Mouse (Mus musculus) fat pad, adult 2 months (tissue): ENCODE results near the gene Pbld1.

Experiments used
- DNase-seq: peaks from one replicate; pipeline ENCODE4 v3.0.0-alpha.2; 2011; ENCODE audit warnings: low read depth, low spot score; ENCODE audit errors: extremely low read depth

The Pbld1 gene

DNA sequence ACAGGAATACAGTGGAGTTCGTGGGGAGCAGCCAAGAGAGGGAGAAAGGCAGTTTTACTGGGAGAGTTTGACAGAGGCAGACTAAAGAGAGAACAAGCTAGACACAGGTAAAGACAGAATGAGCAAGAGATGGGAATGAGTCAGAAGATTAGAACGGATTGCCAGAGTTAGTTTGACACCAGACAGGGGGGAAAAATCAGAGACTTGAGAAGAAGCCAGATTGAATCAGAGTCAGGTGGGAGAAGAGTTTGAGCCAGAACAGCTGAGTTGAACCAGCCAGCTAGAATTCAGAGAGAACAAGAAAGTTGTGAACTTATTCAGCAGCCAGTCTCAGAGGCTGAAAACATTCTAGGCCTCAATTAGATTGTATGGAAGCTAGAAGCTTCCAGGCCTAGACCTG lies at the start of gene Pbld1:
Gene Pbld1 (plus strand): TSS at position 301 of the 400 bp plus-strand sequence.
- DNase-seq: no peak

DNA sequence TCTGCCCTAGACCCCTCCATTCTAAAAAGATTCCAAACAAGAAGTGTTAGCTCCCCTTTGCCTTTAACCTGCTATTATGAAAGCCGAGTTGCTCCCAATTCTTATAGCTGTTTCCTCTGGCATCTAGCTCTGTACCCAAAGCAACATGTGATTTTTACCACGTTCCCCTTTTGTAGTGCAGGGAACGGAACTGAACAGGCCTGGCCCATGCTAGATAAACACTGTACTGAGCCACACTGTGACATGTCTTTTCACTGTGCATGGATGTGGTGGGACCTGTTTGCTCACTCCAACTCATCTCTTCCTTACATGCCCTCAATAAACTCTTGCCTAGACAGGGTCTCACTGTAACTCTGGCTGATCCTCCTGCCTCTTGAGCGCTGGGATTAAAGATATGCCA lies 49.7 kb upstream of the Pbld1 start:
- DNase-seq: no peak

DNA sequence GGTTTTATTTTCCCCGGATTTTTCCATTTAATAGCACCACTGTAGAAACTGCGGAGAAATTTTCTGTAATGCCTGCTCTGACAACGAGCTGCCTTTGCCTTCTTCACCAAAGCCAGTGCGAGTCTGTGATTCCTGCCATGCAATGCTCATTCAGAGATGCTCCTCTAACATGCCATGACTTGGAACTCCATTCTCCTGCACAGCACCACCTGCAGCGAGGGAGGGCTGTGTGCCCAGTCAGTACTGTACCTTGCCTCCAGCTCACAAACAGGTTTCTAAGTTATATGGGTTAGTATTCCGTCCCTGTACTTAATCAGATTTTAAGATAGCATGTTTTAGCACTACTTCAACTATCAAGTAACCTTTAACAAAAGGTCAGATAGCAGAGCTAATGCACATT lies 48.4 kb upstream of the Pbld1 start:
- DNase-seq: no peak

DNA sequence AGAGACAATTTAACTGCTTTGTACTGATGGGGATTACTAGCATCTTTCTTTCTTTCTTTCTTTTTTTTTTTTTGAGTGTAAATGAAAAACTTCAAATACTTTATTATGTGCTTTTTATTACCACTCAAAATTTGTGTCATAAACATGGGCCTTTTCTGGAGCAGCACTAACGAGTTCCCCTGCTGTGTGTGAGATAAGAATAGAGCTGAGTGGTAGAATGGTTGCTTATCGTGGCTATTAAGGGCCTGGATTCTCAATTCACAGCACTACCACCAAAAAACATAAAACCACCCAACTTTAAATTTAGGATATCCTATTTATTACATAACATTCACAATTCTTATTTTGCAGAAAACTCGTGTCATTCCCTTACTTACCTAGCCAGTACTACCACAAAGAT lies 46.5 kb upstream of the Pbld1 start:
- DNase-seq: no peak

DNA sequence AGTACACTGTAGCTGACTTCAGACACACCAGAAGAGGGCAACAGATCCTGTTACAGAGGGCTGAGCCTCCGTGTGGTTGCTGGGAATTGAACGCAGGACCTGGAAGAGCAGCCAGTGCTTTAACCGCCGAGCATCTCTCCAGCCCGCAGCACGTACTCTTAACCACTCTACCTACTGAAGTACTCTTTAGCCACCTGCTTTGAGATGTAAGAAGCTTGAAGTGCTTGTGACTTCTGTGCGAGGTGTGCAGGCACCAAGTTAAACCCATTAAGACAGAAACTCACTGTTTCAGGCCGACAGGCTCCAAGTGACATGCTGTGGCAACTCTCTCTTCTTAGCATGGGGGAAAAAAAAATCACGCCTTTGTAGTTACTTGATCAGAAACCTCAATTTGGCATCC lies 45.8 kb upstream of the Pbld1 start:
- DNase-seq: no peak

DNA sequence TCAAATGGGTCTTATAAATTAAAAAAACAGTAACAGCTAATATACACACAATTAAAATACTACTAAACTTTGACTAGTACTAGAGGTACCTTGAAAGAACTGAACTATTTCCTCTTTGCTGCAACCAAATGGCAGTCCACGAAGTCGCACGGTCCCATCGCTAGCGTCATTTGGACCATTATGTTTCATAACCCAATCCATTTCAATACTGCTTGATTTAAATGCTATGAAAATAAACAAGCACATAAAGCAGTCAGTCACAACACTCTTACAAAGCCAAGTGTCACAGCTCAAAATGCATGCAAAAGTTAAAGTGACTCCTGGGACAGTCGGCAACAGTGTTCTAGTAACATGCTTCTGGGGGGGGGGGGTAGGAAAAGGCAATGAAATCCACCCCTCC lies 40.7 kb upstream of the Pbld1 start:
- no peak for DNase-seq

DNA sequence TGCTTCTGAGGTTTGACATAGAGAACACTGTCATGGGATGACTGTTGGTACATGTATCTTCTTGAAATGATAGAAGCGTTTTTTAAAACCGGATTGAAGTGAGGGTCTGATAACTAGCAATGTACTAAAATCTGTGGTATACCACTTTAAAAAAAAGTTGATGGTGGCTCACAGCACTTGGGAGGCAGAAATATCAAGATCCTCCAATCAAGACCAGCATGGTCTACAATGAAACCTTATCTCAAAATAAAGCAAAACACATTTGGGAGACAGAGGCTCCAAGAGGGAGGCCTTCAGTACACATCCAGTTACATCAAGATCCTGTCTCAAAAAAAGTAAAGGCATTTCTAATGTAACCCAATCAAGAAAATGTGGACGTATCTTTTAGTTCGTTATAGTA lies 38.3 kb upstream of the Pbld1 start:
- DNase-seq: no peak

DNA sequence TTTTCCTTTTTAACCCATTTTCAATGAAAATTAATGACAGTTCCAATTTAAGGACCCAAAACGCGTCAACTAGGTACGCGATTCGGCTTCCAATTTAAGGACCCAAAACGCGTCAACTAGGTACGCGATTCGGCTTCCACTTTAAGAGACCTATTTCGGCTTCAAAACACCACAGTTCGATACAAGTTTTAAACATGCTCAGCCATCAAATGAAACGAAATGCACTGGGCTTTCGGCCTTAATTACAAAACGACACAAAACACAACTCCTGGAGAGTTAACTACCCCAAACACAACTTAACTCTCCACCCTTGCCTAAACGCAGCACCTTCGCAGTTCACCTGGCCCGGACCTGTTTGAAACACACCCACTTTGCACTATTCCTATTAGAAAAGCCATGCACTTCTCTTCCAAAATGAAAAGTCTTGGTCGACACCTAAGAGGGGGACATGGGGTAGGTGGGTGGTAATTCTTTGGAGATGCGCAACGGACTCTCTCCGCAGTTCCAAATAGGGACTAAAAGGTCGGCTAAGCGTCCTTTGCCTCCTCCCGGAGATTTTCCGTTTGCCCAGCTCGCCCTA lies 37.3 kb upstream of the Pbld1 start:
- no peak for DNase-seq

DNA sequence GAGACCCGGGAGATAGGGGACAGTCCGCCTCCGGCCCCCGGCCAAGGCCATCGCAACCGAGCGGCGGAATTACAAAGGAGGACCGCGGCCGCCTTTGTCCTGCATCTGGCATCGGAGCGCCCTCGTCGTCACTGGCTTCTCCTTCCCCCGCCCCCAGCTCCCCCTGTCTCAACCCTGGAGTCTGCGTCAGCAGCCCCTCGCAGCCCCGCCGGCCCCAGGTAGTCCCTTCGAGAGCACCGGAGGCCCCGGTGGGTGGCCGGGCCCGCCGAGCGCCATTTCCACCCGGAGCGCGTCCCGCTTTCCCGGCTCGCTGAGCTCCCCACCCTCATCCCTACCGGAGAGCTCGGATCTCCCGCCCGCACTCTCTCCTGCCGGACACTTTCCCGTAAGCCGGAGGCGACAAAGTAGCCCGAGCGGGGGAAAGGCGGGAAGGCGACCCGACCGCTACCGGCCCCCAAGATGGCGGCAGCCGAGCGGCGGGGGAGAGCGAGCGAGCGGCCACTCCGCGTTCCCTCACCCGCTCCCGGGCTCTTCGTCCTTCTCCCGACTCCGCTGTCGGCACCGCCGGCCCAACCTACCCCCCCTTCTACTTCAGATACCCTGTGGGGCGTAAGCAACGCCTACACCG lies 36.7 kb upstream of the Pbld1 start:
- DNase-seq: no peak

DNA sequence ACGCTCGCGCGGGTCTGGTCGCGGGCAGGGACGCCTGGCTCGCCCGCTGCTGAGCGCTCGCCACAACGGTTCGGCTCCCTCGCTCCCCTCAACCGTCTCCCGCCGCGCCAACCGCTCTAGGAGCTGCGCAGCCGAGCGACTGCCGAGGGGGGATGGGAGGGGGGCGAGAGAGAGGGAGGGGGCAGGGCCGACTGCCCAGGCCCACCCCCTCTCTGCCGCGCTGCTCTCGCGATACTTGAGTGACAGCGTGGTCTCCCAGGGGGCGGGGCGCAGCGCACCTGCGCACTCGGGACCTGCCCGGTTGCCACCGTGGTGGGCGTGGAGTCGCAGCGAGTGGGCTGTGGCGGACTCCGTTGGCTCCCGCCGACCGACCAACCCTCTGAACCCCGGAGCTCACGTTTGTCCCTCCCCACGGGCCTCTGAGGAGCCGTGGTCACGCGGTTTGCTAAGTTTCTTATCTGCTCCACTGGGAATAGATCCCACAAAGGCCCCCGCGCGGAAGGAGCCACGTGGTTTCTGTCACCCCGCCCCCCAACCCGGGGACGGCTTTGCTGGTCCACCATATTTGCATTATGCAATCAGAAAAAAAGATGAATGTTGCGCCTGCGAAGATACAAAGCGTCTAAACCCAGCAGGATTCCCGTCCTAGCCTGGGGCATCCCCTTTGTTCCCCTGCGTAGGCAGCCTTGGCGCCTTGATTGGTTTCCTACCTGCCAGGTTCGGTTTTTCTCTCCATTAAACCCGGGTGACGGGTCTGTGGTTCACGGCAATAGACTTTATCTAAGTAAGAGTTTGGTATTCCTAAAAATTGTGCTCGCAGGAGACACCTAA lies 36.0 kb upstream of the Pbld1 start, which contains the start of the genes Hnrnph3 and Pbld2:
Gene Hnrnph3 (minus strand): TSS at position 469 of the 831 bp plus-strand sequence.
Gene Pbld2 (plus strand): TSS at position 567 of the 831 bp plus-strand sequence.
- DNase-seq: peak; percentile 79

DNA sequence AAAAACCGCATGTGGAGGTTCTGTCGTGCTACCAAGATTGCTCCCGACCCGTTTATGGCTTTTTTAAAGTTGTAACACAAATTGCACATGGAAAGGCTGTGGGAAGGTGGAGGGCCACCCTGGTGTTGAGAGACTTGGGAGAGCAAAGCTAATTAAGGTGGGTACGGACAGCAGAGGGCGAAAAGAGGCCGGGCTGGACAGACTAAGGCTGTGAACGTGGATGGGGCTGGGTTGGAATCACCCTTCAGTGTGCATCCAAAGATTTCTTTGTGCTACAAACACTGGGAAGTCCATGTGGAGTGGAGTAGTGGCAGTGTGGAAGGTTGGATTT lies 35.4 kb upstream of the Pbld1 start:
- DNase-seq: no peak

DNA sequence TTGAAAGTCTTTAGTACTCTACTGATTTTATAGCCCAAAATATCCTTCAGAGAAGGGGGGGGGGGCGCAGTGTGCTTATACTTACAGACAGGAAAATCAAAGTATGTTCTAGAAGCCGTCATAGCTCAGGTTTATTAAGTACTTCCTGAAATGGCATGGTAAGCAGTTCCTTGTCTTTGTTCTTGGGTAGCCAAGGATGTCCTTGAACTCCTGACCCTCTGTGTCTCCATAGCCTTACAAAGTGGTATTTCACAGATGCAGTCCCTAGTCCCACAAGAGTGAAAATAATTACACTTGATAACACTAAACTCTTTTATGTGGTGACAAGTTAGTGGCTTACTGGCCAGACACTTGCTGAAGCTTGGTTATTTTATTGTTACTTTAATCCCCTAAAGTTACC lies 34.9 kb upstream of the Pbld1 start:
- DNase-seq: no peak

DNA sequence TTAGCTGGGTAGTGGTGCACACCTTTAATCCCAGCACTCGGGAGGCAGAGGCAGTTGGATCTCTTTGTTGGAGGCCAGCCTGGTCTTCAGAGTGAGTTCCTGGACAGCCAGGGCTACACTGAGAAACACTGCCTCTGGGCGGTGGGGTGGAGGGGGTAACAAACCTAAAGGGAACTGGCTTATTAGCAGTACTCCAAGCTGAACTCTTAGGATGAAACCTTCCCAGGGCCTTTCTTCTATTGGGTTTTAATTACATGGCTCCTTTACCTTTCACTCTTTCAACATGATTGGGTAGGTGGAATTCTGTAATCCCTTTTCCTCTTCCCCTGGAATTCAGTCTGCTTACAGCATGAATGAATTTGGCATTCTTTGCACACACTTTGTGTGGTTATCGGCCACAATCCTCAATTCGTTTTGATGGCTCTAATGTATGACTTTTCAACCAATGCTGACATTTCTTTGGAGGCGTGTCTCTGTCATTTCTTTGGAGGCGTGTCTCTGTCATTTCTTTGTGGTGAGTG lies 34.4 kb upstream of the Pbld1 start:
- no peak for DNase-seq

DNA sequence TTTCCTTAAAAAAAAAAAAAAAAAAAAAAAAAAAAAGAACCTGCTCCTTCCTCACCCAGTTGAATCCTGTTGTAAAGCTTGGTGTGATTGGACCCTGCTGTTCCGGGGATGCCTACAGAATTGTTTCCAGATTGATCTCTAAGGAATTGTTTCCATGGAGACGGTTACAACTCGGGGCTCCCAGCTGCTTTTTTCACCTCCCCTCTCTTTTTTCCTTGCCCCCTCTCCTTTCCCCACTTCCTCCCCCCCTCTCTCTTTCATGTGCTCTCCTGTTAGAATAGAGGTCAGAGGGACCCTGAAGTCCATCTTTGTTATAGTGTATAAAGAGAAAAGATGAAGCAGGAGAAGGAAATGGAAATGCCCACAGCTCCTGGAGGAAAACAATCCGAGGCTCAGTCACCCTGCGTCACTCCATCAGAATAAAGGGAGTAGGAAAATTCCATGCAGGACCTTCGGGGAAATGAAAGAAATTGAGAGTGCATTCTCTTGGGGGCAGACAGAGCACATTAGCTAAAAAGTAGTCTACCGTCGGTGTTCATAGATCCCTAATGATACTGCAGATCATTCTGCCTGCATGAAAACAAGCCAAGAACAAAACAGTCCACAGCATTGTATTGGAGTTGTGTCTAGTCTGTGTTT lies 33.7 kb upstream of the Pbld1 start:
- DNase-seq: no peak

DNA sequence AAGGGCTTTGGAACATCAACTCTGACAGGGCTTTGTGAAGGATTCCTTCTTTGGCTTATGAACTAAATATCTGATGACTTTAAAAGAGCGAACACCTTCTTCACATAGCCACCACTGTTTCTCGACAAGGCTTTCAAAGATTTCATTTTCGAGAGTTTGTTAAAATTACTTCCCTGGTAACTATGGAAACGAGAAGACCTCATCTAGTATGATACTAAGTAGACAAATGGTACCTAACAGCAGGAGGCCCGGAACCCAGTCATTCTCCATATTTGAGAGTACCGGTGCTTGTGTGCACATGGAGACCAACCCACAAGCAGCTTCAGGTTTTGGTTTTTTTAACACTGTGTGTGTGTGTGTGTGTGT lies 33.2 kb upstream of the Pbld1 start:
- DNase-seq: no peak

DNA sequence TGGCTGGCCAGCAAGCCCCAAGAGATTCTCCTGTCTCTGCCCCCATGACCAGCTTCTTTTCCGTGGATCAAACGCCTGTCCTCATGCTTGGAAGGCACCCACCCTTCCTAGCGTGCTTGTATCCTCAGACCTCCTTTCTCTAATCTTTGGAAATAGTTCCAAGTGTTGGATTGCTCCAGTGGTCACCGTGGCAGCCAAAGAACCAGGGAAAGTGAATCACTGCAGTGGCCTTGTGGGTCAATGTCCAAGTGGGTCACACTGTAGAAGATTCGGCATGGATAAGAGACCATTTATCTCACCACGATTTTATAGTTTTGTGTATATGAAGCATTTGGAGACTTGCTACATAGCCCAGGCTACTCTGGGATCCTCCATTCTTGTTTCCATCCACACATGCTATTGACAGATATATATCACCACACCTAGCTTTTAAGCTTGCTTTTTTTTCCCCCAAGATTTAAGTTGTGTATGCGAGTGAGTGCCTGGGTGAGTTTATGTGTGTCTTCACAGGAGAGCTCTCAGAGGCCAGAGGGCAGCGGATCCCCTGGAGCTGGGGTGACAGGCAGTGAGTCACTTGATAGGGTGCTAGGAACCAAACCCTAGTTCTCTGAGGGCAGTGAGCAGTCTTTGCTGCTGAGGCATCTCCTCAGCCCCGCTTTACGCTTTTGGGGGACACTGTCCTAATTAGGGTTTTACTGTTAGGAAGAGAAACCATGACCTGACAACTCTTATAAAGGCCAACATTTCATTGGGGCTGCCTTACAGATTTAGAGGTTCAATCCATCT lies 32.4 kb upstream of the Pbld1 start:
- DNase-seq: no peak

DNA sequence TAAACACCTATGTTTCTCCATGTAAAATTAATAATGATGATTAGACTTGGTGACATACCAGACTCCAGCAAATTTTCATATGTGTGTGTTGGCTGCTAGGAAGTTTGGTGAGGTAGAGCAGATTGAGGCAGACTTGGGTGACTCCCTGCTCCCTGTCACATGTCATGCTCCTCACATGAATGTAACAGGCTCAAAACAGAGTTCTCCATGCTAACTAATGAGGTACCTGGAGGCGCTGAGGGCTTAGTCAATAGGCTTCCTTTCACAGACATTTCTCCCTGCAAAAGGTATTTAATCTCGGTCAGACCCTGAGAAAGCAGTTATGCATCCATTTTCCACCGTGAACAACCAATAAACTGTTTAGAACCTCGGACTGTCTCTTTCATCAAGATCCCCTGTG lies 31.6 kb upstream of the Pbld1 start:
- DNase-seq: no peak

DNA sequence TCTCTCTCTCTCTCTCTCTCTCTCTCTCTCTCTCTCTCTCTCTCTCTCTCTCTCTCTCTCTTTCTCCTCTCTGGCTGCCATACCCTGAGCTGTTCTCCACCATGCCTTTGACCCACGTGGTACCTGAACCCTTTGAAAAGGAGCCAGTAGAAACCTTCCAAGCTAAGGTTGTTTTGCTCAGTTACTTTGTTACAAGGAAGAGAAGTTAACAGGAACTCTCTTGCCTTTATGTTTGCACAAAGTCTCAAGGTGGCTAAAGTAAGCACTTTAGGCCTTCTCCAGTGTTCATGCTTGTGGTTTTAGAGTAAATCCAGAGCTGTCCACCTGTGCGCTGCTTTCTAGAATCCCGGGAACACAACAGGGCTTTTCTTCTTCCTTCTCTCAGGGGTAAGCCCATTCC lies 27.7 kb upstream of the Pbld1 start:
- no peak for DNase-seq

DNA sequence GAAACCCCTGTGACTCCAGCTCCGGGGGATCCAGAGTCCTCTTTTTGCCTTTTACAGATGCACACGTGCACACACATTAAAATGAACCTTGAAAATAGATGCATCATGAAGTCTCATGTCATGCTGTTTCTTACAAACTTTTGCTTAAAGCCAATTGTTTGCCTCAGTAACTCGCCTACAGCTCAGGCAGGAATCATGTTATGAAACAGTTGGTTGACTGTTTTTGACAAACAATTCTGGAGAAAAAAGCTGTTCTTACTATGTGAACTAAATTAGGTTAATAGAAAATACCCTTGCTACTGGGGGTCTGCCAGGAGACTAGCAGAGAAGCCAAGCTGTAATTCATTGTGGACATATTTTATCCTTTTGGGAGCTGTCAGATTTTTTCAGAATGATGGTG lies 27.0 kb upstream of the Pbld1 start:
- DNase-seq: no peak

DNA sequence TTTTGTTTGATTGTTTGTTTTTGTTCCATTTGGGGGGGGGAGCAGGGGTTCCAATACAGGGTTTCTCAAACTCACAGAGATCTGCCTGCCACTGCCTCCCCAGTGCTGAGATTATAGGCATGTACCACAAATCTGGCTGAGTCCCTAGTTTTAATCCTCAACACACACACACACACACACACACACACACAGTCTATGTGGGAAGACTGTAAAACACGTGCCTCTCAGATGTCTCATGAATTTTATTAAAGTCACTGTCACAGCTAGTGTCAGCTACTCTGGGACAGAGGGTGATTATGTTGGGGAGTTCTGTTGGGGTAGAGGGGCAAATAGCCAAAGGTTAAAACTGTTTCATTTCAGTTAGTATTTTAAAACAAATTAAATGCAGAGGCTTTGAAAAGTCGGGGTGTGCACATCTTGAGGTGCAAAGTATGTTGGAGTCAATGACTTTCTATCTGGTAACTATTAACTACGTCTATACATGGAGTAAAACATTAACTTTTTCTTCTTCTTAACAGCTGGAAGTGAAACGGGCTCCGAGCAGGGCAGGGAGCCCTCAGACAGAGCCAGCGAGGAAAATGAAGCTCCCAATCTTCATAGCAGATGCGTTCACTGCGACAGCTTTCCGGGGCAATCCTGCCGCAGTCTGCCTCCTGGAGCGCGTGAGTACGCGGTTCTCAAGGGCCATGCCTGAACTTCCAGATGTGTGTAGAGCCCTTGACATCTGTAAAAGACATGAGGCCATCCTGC lies 21.2 kb upstream of the Pbld1 start:
- DNase-seq: no peak
